Mouse (Mus musculus) frontal cortex, postnatal 10 days (tissue): ENCODE results near the gene Gpr85.

Experiments used
- DNase-seq, 2 experiments: peaks; one replicate each; pipeline ENCODE4 v3.0.0; 2022; ENCODE audit warnings: low spot score in 2 of 2, mixed read lengths in 1 of 2

Gene Gpr85

GRCm38 (mm10) chr6:13816661-13817060 lies 23.1 kb downstream of the Gpr85 start:
- DNase-seq: no peak

- no peak for DNase-seq
Measured at GRCm38 (mm10) chr6:13812157-13812556, 27.6 kb downstream of the Gpr85 start.

GRCm38 (mm10) chr6:13800071-13800470 lies 39.7 kb downstream of the Gpr85 start:
- DNase-seq: no peak

- DNase-seq: no peak
Measured at GRCm38 (mm10) chr6:13797389-13797788, 42.4 kb downstream of the Gpr85 start.
